Mouse (Mus musculus) heart, embryonic 16.5 days (tissue): ENCODE measurements around the gene Pld1. TPM values are rescaled to one million over a fixed set of nuclear protein-coding genes. Genes with fewer than 3 reads are reported as not detected.

Source experiments
- ATAC-seq: fragments of 200-750 bp; cut with Nextera tagmentation; replicated peaks from 2 replicates; pipeline ENCODE4 v1.8.0; 2017; ENCODE audit warnings: moderate number of reproducible peaks; ENCODE audit not compliant: insufficient read depth, low FRiP score; ENCODE audit errors: extremely low read depth
- H3K27ac ChIP-seq: fragments of 300-500 bp; sonication (generic); 2 replicates; pipeline ENCODE4 v1.5.1; 2014; ENCODE audit warnings: mild to moderate bottlenecking, low read length, control low read depth, moderate library complexity
- H3K27me3 ChIP-seq: fragments of 300-500 bp; sonication (generic); 2 replicates; pipeline ENCODE4 v1.6.1; 2014; ENCODE audit warnings: low read length, mixed read lengths; ENCODE audit not compliant: control insufficient read depth, insufficient read depth
- H3K36me3 ChIP-seq: fragments of 300-500 bp; sonication (generic); 2 replicates; pipeline ENCODE4 v1.6.1; 2014; ENCODE audit not compliant: control insufficient read depth, insufficient read depth
- H3K4me1 ChIP-seq: fragments of 300-500 bp; sonication (generic); 2 replicates; pipeline ENCODE4 v1.6.1; 2014; ENCODE audit warnings: low read length, mixed read lengths; ENCODE audit not compliant: control insufficient read depth, insufficient read depth
- H3K4me2 ChIP-seq: fragments of 300-500 bp; sonication (generic); 2 replicates; pipeline ENCODE4 v1.6.1; 2014; ENCODE audit warnings: low read depth, mild to moderate bottlenecking, control low read depth, low read length
- H3K4me3 ChIP-seq: fragments of 300-500 bp; sonication (generic); 2 replicates; pipeline ENCODE4 v1.5.1; 2014; ENCODE audit warnings: mild to moderate bottlenecking, control low read depth, low read length
- H3K9ac ChIP-seq: fragments of 300-500 bp; sonication (generic); 2 replicates; pipeline ENCODE4 v1.6.1; 2014; ENCODE audit warnings: low read length, control low read depth
- H3K9me3 ChIP-seq: fragments of 300-500 bp; sonication (generic); replicated peaks from 2 replicates; pipeline ENCODE4 v1.6.1; 2016; ENCODE audit warnings: low read length; ENCODE audit not compliant: control insufficient read depth
- whole genome bisulfite sequencing: fragments of 180-500 bp; shearing (Covaris S2); extraction: QIAGEN DNeasy Blood & Tissue Kit; methylation state at CpG from one replicate; pipeline ENCODE4 v1.1.7; 2014; 5-methylcytosine and 5-hydroxymethylcytosine counted together
- polyA plus RNA-seq: library from polyadenylated mRNA; unstranded; fragments of >200 nt; fragmentation: Nextera tagmentation; extraction: Ambion mirVana; gene quantifications from 2 replicates; pipeline ENCODE4 v1.2.1, GENCODE M21; 2015

Pld1 gene
- polyA plus RNA-seq, 1 experiment from 2014 or later: 7.8 TPM

GRCm38 (mm10) chr3:27959221-27959620, 20.7 kb downstream of the Pld1 start:
- Histone ChIP-seq H3K27ac (no peak overlapping the region), H3K9ac (no peak overlapping the region), H3K36me3 (no peaks in the 10 kb centered on the region), H3K9me3 (no peaks in the 10 kb centered on the region), H3K4me2 (no peak overlapping the region), H3K4me3 (no peak overlapping the region), H3K4me1 (no peaks in the 10 kb centered on the region), H3K27me3 (no peaks in the 10 kb centered on the region)
- 83% methylated on average over 6 of the region's 6 CpGs for WGBS
- no peak for ATAC-seq

- ATAC-seq: no peak
- H3K4me1 ChIP-seq: no peaks in the 10 kb centered on the region
- H3K9me3 ChIP-seq: no peaks in the 10 kb centered on the region
- H3K4me3 ChIP-seq: no peak overlapping the region
- WGBS: 72% methylated on average over 3 of the region's 3 CpGs
- no peaks in the 10 kb centered on the region for H3K36me3 ChIP-seq
- no peak overlapping the region for H3K27ac ChIP-seq
- no peak overlapping the region for H3K4me2 ChIP-seq
- no peaks in the 10 kb centered on the region for H3K27me3 ChIP-seq
- H3K9ac ChIP-seq: no peak overlapping the region
Observed at GRCm38 (mm10) chr3:27961162-27961561, 22.7 kb downstream of the Pld1 start.

- H3K4me1 ChIP-seq: no peaks in the 10 kb centered on the region
- WGBS: 47% methylated on average over 6 of the region's 6 CpGs
- no peak overlapping the region for H3K9ac ChIP-seq
- H3K27ac ChIP-seq: no peak overlapping the region
- no peaks in the 10 kb centered on the region for H3K27me3 ChIP-seq
- no peaks in the 10 kb centered on the region for H3K36me3 ChIP-seq
- H3K4me3 ChIP-seq: no peak overlapping the region
- no peak for ATAC-seq
- no peak overlapping the region for H3K4me2 ChIP-seq
- H3K9me3 ChIP-seq: no peaks in the 10 kb centered on the region
Observed at GRCm38 (mm10) chr3:27963795-27964201, 25.3 kb downstream of the Pld1 start.

GRCm38 (mm10) chr3:27968671-27969070, 30.2 kb downstream of the Pld1 start:
- H3K4me3 ChIP-seq: no peak overlapping the region
- no peak overlapping the region for H3K9ac ChIP-seq
- no peaks in the 10 kb centered on the region for H3K36me3 ChIP-seq
- WGBS: 88% methylated on average over 8 of the region's 8 CpGs
- H3K4me2 ChIP-seq: no peak overlapping the region
- no peaks in the 10 kb centered on the region for H3K4me1 ChIP-seq
- no peak overlapping the region for H3K27ac ChIP-seq
- H3K9me3 ChIP-seq: no peaks in the 10 kb centered on the region
- no peak for ATAC-seq
- no peaks in the 10 kb centered on the region for H3K27me3 ChIP-seq

GRCm38 (mm10) chr3:27973936-27974335, 35.4 kb downstream of the Pld1 start:
- WGBS: 90% methylated on average over 7 of the region's 7 CpGs
- H3K4me3 ChIP-seq: no peak overlapping the region
- no peaks in the 10 kb centered on the region for H3K4me1 ChIP-seq
- no peak overlapping the region for H3K27ac ChIP-seq
- no peak overlapping the region for H3K9ac ChIP-seq
- H3K27me3 ChIP-seq: no peaks in the 10 kb centered on the region
- H3K36me3 ChIP-seq: no peaks in the 10 kb centered on the region
- no peak for ATAC-seq
- H3K9me3 ChIP-seq: no peaks in the 10 kb centered on the region
- H3K4me2 ChIP-seq: no peak overlapping the region

- Histone ChIP-seq H3K4me1 (no peaks in the 10 kb centered on the region), H3K9ac (no peak overlapping the region), H3K9me3 (no peaks in the 10 kb centered on the region), H3K4me2 (no peak overlapping the region), H3K27me3 (no peaks in the 10 kb centered on the region), H3K4me3 (no peak overlapping the region), H3K27ac (no peak overlapping the region), H3K36me3 (no peaks in the 10 kb centered on the region)
- ATAC-seq: no peak
- 92% methylated on average over 3 of the region's 3 CpGs for WGBS
Observed at GRCm38 (mm10) chr3:27974981-27975380, 36.5 kb downstream of the Pld1 start.

GRCm38 (mm10) chr3:27976931-27977544, 38.5 kb downstream of the Pld1 start:
- H3K27me3 ChIP-seq: no peaks in the 10 kb centered on the region
- 70% methylated on average over 10 of the region's 10 CpGs for WGBS
- no peak overlapping the region for H3K4me3 ChIP-seq
- ATAC-seq: no peak; the same call in 1 of the 2 replicates
- no peak overlapping the region for H3K9ac ChIP-seq
- 0 out of 2 replicates have a peak, but pooled peaks cover under 1% of the 10 kb centered on the region for H3K4me1 ChIP-seq
- H3K27ac ChIP-seq: no peak overlapping the region
- H3K36me3 ChIP-seq: no peaks in the 10 kb centered on the region
- H3K9me3 ChIP-seq: no peaks in the 10 kb centered on the region
- no peak overlapping the region for H3K4me2 ChIP-seq

GRCm38 (mm10) chr3:27978030-27978723, 39.7 kb downstream of the Pld1 start:
- H3K4me3 ChIP-seq: no peak overlapping the region
- H3K36me3 ChIP-seq: no peaks in the 10 kb centered on the region
- no peak for ATAC-seq
- H3K27me3 ChIP-seq: no peaks in the 10 kb centered on the region
- H3K4me2 ChIP-seq: no peak overlapping the region
- H3K27ac ChIP-seq: no peak overlapping the region
- no peaks in the 10 kb centered on the region for H3K9me3 ChIP-seq
- no peak overlapping the region for H3K9ac ChIP-seq
- peaks cover 5% of the 10 kb centered on the region for H3K4me1 ChIP-seq
- 74% methylated on average over 9 of the region's 9 CpGs for WGBS

- WGBS: 54% methylated on average over 4 of the region's 4 CpGs
- no peak for ATAC-seq
- no peak overlapping the region for H3K4me3 ChIP-seq
Observed at GRCm38 (mm10) chr3:27981591-27981990, 43.1 kb downstream of the Pld1 start.

More at GRCm38 (mm10) chr3:27981591-27981990, 43.1 kb downstream of the Pld1 start:
- no peak overlapping the region for H3K4me2 ChIP-seq
- H3K4me1 ChIP-seq: peaks cover 8% of the 10 kb centered on the region
- H3K27ac ChIP-seq: no peak overlapping the region
- no peaks in the 10 kb centered on the region for H3K9me3 ChIP-seq
- no peaks in the 10 kb centered on the region for H3K27me3 ChIP-seq
- no peak overlapping the region for H3K9ac ChIP-seq
- H3K36me3 ChIP-seq: no peaks in the 10 kb centered on the region
